Mouse (Mus musculus): ENCODE measurements at regions not wholly inside any gene's neighbourhood (a gene's known extent, or its start where the extent isn't known, plus 50 kb on each side); places are given as distances from the start of the nearest gene placed in this dataset.

GRCm38 (mm10) chr6:117312891-117313781 lies 144.8 kb downstream of the Cxcl12 start:
- Histone ChIP-seq H3K4me2 (replicated peaks) (no peak overlapping the region), H3K27me3 (no peaks in the 10 kb centered on the region), H3K4me1 (peaks cover 17% of the 10 kb centered on the region), H3K27ac (no peak overlapping the region), H3K4me3 (no peak overlapping the region), H3K9me3 (no peaks in the 10 kb centered on the region), H3K36me3 (no peaks in the 10 kb centered on the region), H3K9ac (no peak overlapping the region)
- no peak for ATAC-seq (ENCODE audit: insufficient number of reproducible peaks, insufficient read depth, low FRiP score, low TSS enrichment)
- 53% methylated on average over 13 of the region's 13 CpGs for WGBS

- Histone ChIP-seq H3K36me3 (no peaks in the 10 kb centered on the region), H3K27me3 (no peaks in the 10 kb centered on the region), H3K4me2 (replicated peaks) (no peak overlapping the region), H3K27ac (no peak overlapping the region), H3K9ac (no peak overlapping the region), H3K9me3 (no peaks in the 10 kb centered on the region), H3K4me3 (no peak overlapping the region), H3K4me1 (peaks cover 17% of the 10 kb centered on the region)
- 33% methylated on average over 6 of the region's 6 CpGs for WGBS
- no peak for ATAC-seq (ENCODE audit: insufficient number of reproducible peaks, insufficient read depth, low FRiP score, low TSS enrichment)
These were observed 145.7 kb downstream of the Cxcl12 start for GRCm38 (mm10) chr6:117313944-117314566.

- no peak overlapping the region for H3K9ac ChIP-seq
- no peaks in the 10 kb centered on the region for H3K27me3 ChIP-seq
- H3K4me2 ChIP-seq (replicated peaks) = no peak overlapping the region
- no peak overlapping the region for H3K27ac ChIP-seq
- no peaks in the 10 kb centered on the region for H3K9me3 ChIP-seq
- peaks cover 11% of the 10 kb centered on the region; the same call in 1 of the 2 replicates for H3K4me1 ChIP-seq
- H3K36me3 ChIP-seq = no peaks in the 10 kb centered on the region
- no peak for ATAC-seq (ENCODE audit: insufficient number of reproducible peaks, insufficient read depth, low FRiP score, low TSS enrichment)
- no peak overlapping the region for H3K4me3 ChIP-seq
These were observed 155.0 kb downstream of the Cxcl12 start for GRCm38 (mm10) chr6:117323301-117323700.

GRCm38 (mm10) chr6:117323850-117324249 lies 155.5 kb downstream of the Cxcl12 start:
- no peak overlapping the region for H3K27ac ChIP-seq
- ATAC-seq (ENCODE audit: insufficient number of reproducible peaks, insufficient read depth, low FRiP score, low TSS enrichment) = no peak
- H3K36me3 ChIP-seq = no peaks in the 10 kb centered on the region
- H3K4me3 ChIP-seq = no peak overlapping the region
- WGBS = 56% methylated on average over 3 of the region's 3 CpGs
- H3K4me1 ChIP-seq = peaks cover 11% of the 10 kb centered on the region; the same call in 1 of the 2 replicates
- H3K4me2 ChIP-seq (replicated peaks) = no peak overlapping the region
- H3K9ac ChIP-seq = no peak overlapping the region
- H3K27me3 ChIP-seq = no peaks in the 10 kb centered on the region
- H3K9me3 ChIP-seq = no peaks in the 10 kb centered on the region

- H3K4me3 ChIP-seq = no peak overlapping the region
- H3K4me1 ChIP-seq = peaks cover 11% of the 10 kb centered on the region; the same call in 1 of the 2 replicates
- no peak for ATAC-seq (ENCODE audit: insufficient number of reproducible peaks, insufficient read depth, low FRiP score, low TSS enrichment)
- no peak overlapping the region for H3K4me2 ChIP-seq (replicated peaks)
- 44% methylated on average over 18 of the region's 18 CpGs for WGBS
- H3K9me3 ChIP-seq = no peaks in the 10 kb centered on the region
- no peaks in the 10 kb centered on the region for H3K36me3 ChIP-seq
- H3K27ac ChIP-seq = no peak overlapping the region
- no peaks in the 10 kb centered on the region for H3K27me3 ChIP-seq
- H3K9ac ChIP-seq = no peak overlapping the region
These were observed 158.8 kb downstream of the Cxcl12 start for GRCm38 (mm10) chr6:117326835-117327775.

- Histone ChIP-seq H3K36me3 (no peaks in the 10 kb centered on the region), H3K4me3 (no peak overlapping the region), H3K9ac (no peak overlapping the region), H3K27me3 (no peaks in the 10 kb centered on the region), H3K4me2 (replicated peaks) (no peak overlapping the region), H3K4me1 (peaks cover 19% of the 10 kb centered on the region), H3K27ac (no peak overlapping the region), H3K9me3 (no peaks in the 10 kb centered on the region)
- no peak for ATAC-seq (ENCODE audit: insufficient number of reproducible peaks, insufficient read depth, low FRiP score, low TSS enrichment)
- WGBS = 80% methylated on average over 8 of the region's 8 CpGs
These were observed 161.0 kb downstream of the Cxcl12 start for GRCm38 (mm10) chr6:117329164-117329939.

- 86% methylated on average over 6 of the region's 6 CpGs for WGBS
- peaks cover 14% of the 10 kb centered on the region for H3K4me1 ChIP-seq
- no peaks in the 10 kb centered on the region for H3K27me3 ChIP-seq
- H3K4me3 ChIP-seq = no peak overlapping the region
- no peak overlapping the region for H3K9ac ChIP-seq
- ATAC-seq (ENCODE audit: insufficient number of reproducible peaks, insufficient read depth, low FRiP score, low TSS enrichment) = no peak
- no peak overlapping the region for H3K27ac ChIP-seq
- H3K36me3 ChIP-seq = no peaks in the 10 kb centered on the region
- H3K4me2 ChIP-seq (replicated peaks) = no peak overlapping the region
- no peaks in the 10 kb centered on the region for H3K9me3 ChIP-seq
These were observed 161.9 kb downstream of the Cxcl12 start for GRCm38 (mm10) chr6:117330198-117330597.

GRCm38 (mm10) chr6:117330726-117331360 lies 162.5 kb downstream of the Cxcl12 start:
- no peak overlapping the region for H3K4me2 ChIP-seq (replicated peaks)
- H3K36me3 ChIP-seq = no peaks in the 10 kb centered on the region
- no peak overlapping the region for H3K9ac ChIP-seq
- no peaks in the 10 kb centered on the region for H3K9me3 ChIP-seq
- ATAC-seq (ENCODE audit: insufficient number of reproducible peaks, insufficient read depth, low FRiP score, low TSS enrichment) = no peak
- WGBS = 35% methylated on average over 5 of the region's 5 CpGs
- no peak overlapping the region for H3K27ac ChIP-seq
- no peaks in the 10 kb centered on the region for H3K27me3 ChIP-seq
- H3K4me1 ChIP-seq = peaks cover 14% of the 10 kb centered on the region
- H3K4me3 ChIP-seq = no peak overlapping the region

GRCm38 (mm10) chr6:117332641-117333040 lies 164.3 kb downstream of the Cxcl12 start:
- Histone ChIP-seq H3K36me3 (no peaks in the 10 kb centered on the region), H3K4me3 (no peak overlapping the region), H3K4me1 (peaks cover 8% of the 10 kb centered on the region), H3K9me3 (no peaks in the 10 kb centered on the region), H3K27me3 (no peaks in the 10 kb centered on the region), H3K4me2 (replicated peaks) (no peak overlapping the region), H3K27ac (peak overlapping the region; percentile 11; the same call in 1 of the 2 replicates), H3K9ac (no peak overlapping the region)
- ATAC-seq (ENCODE audit: insufficient number of reproducible peaks, insufficient read depth, low FRiP score, low TSS enrichment) = no peak
- WGBS = 8% methylated on average over 6 of the region's 6 CpGs

GRCm38 (mm10) chr6:117342123-117342522 lies 173.8 kb downstream of the Cxcl12 start:
- 93% methylated on average over 3 of the region's 3 CpGs for WGBS
- ATAC-seq (ENCODE audit: insufficient number of reproducible peaks, insufficient read depth, low FRiP score, low TSS enrichment) = no peak
- Histone ChIP-seq H3K36me3 (no peaks in the 10 kb centered on the region), H3K4me1 (no peaks in the 10 kb centered on the region), H3K9ac (no peak overlapping the region), H3K9me3 (no peaks in the 10 kb centered on the region), H3K27ac (no peak overlapping the region), H3K27me3 (no peaks in the 10 kb centered on the region), H3K4me2 (replicated peaks) (no peak overlapping the region), H3K4me3 (no peak overlapping the region)

All from embryonic facial prominence, embryonic 12.5 days (tissue).